Comparison of ENCODE assay signal across 14 mouse cellular contexts in genomic region chr10:119134797-119135488, GRCm38 (mm10).
DNase-seq lines count a peak whose midpoint lies in the region; ATAC-seq and TF ChIP-seq lines count a peak whose summit lies in the region.
"Had no signal": no experiment of that assay in that cellular context is flagged by ENCODE, and none has a peak within 500 bp of the region (broad histone marks: within the 10 kb centered on the region; RNA-seq: fewer than 3 reads in every experiment).

No protein-coding gene starts in this region.

- no peak overlapping the region for H3K4me2 ChIP-seq in hindbrain, embryonic 14.5 days (replicated peaks)
- peak overlapping the region; percentile 55 for H3K4me2 ChIP-seq in liver, embryonic 11.5 days

- H3K36me3 ChIP-seq in hindbrain, embryonic 10.5 days = no peaks in the 10 kb centered on the region
- H3K36me3 ChIP-seq in hindbrain, embryonic 14.5 days (replicated peaks; ENCODE audit: control insufficient read depth, insufficient read depth) = no peaks in the 10 kb centered on the region
- H3K36me3 ChIP-seq in testis, adult 2 months (ENCODE audit: control insufficient read depth, insufficient read depth, low read length) = no peaks in the 10 kb centered on the region
- no peaks in the 10 kb centered on the region for H3K36me3 ChIP-seq in liver, embryonic 11.5 days (ENCODE audit: control insufficient read depth, insufficient read depth, low read length)
- H3K36me3 ChIP-seq: neural tube, embryonic 15.5 days had no signal

- peak overlapping the region; percentile 13; the same call in 1 of the 2 replicates for H3K27ac ChIP-seq in hindbrain, embryonic 10.5 days
- H3K27ac ChIP-seq in hindbrain, embryonic 14.5 days = no peak overlapping the region
- H3K27ac ChIP-seq in testis, adult 2 months (ENCODE audit: control insufficient read depth, insufficient read depth, low read depth, low read length) = no peak overlapping the region
- peak overlapping the region; percentile 53; the same call in 1 of the 2 replicates for H3K27ac ChIP-seq in liver, embryonic 11.5 days (ENCODE audit: low read depth, low read length)
- no peak overlapping the region for H3K27ac ChIP-seq in gastrocnemius, adult 2 months
- H3K27ac ChIP-seq: neural tube, embryonic 15.5 days had no signal

- TF ChIP-seq POLR2A in testis, adult 2 months (IDR thresholded peaks at IDR 0.05; ENCODE audit: control insufficient read depth, low read depth, low read length) = no peak

- H3K27me3 ChIP-seq in hindbrain, embryonic 10.5 days (ENCODE audit: insufficient read depth, poor library complexity, severe bottlenecking) = no peaks in the 10 kb centered on the region
- no peaks in the 10 kb centered on the region for H3K27me3 ChIP-seq in hindbrain, embryonic 14.5 days (ENCODE audit: control insufficient read depth, insufficient read depth, low read length)
- no peaks in the 10 kb centered on the region for H3K27me3 ChIP-seq in testis, adult 2 months (ENCODE audit: control insufficient read depth, insufficient read depth, low read length)
- no peaks in the 10 kb centered on the region for H3K27me3 ChIP-seq in liver, embryonic 11.5 days (replicated peaks; ENCODE audit: control insufficient read depth, insufficient read depth, low read length)
- H3K27me3 ChIP-seq: CH12.LX; neural tube, embryonic 15.5 days had no signal

- intact Hi-C loops in gastrocnemius, adult 2 months (cut with DNase I) = no loop called here

- DNase-seq in hindbrain, embryonic 10.5 days (ENCODE audit: low spot score) = no peak
- DNase-seq in hindbrain, embryonic 14.5 days (ENCODE audit: low spot score) = no peak
- DNase-seq in testis, postnatal 14 days (ENCODE audit: low spot score) = no peak
- DNase-seq in liver, embryonic 11.5 days (ENCODE audit: low spot score) = peak; percentile 40
- DNase-seq in kidney, adult 8-10 months = no peak
- DNase-seq in gastrocnemius, adult 2 months = no peak
- DNase-seq: adrenal gland, postnatal 14 days; cerebellum, postnatal 36 days; kidney, adult 2 months; lung, postnatal 4 days had no signal

- no peak for TF ChIP-seq CTCF in testis, adult 2 months (IDR thresholded peaks at IDR 0.05; ENCODE audit: control insufficient read depth, insufficient read depth, insufficient replicate concordance, low read depth, low read length)
- TF ChIP-seq CTCF in gastrocnemius, adult 2 months (IDR thresholded peaks at IDR 0.05) = no peak

- no peak overlapping the region for H3K9ac ChIP-seq in hindbrain, embryonic 14.5 days
- peak overlapping the region; percentile 25; the same call in 1 of the 2 replicates for H3K9ac ChIP-seq in liver, embryonic 11.5 days (ENCODE audit: low read depth, low read length)
- H3K9ac ChIP-seq: neural tube, embryonic 15.5 days had no signal

- H3K4me1 ChIP-seq in hindbrain, embryonic 10.5 days (replicated peaks) = peaks cover 21% of the 10 kb centered on the region
- no peaks in the 10 kb centered on the region for H3K4me1 ChIP-seq in hindbrain, embryonic 14.5 days (replicated peaks; ENCODE audit: control insufficient read depth, insufficient read depth, low read length)
- peaks cover 12% of the 10 kb centered on the region for H3K4me1 ChIP-seq in testis, adult 2 months (ENCODE audit: control insufficient read depth, insufficient read depth, low read length)
- peaks cover 12% of the 10 kb centered on the region for H3K4me1 ChIP-seq in liver, embryonic 11.5 days (replicated peaks; ENCODE audit: control insufficient read depth, insufficient read depth, low read length)

- no peak for ATAC-seq in hindbrain, embryonic 14.5 days (ENCODE audit: low FRiP score)
- ATAC-seq in liver, embryonic 11.5 days (replicated peaks; ENCODE audit: low FRiP score) = peak; percentile 91
- ATAC-seq: forebrain, embryonic 14.5 days had no signal

- 57% methylated on average over 10 of the region's 10 CpGs for WGBS in hindbrain, embryonic 10.5 days
- 54% methylated on average over 10 of the region's 10 CpGs for WGBS in hindbrain, embryonic 14.5 days
- WGBS in liver, embryonic 11.5 days = 39% methylated on average over 10 of the region's 10 CpGs

- H3K9me3 ChIP-seq in hindbrain, embryonic 10.5 days = no peaks in the 10 kb centered on the region
- H3K9me3 ChIP-seq in hindbrain, embryonic 14.5 days (ENCODE audit: control insufficient read depth, low read length) = no peaks in the 10 kb centered on the region
- no peaks in the 10 kb centered on the region for H3K9me3 ChIP-seq in liver, embryonic 11.5 days (ENCODE audit: control insufficient read depth, low read length)
- H3K9me3 ChIP-seq: neural tube, embryonic 15.5 days had no signal

- H3K4me3 ChIP-seq in hindbrain, embryonic 10.5 days = no peak overlapping the region
- H3K4me3 ChIP-seq in hindbrain, embryonic 14.5 days (replicated peaks; ENCODE audit: low read length) = no peak overlapping the region
- peak overlapping the region; percentile 37 for H3K4me3 ChIP-seq in testis, adult 2 months (ENCODE audit: control insufficient read depth, low read depth, low read length)
- peak overlapping the region; percentile 8; the same call in 1 of the 2 replicates for H3K4me3 ChIP-seq in liver, embryonic 11.5 days (ENCODE audit: low read depth, low read length)
- H3K4me3 ChIP-seq in gastrocnemius, adult 2 months = no peak overlapping the region
- H3K4me3 ChIP-seq: neural tube, embryonic 15.5 days had no signal

Comparison
In these comparisons a context has a peak if more than half of its experiments do, and no peak if none do; other contexts are left out.
1. H3K27ac ChIP-seq: peak in hindbrain, embryonic 10.5 days (single experiment) and liver, embryonic 11.5 days (single experiment); none in hindbrain, embryonic 14.5 days (single experiment), testis, adult 2 months (single experiment) and gastrocnemius, adult 2 months (single experiment).
2. H3K4me3 ChIP-seq: peak in testis, adult 2 months (single experiment) and liver, embryonic 11.5 days (single experiment); none in hindbrain, embryonic 10.5 days (single experiment), hindbrain, embryonic 14.5 days (single experiment) and gastrocnemius, adult 2 months (single experiment).